Mouse (Mus musculus): Measurements from ENCODE around the gene Denr. TPM values are rescaled to one million over a fixed set of nuclear protein-coding genes. Genes with fewer than 3 reads are reported as not detected.

The Denr gene
- polyA plus RNA-seq, 1 experiment from 2014 or later = 165 TPM

- Histone ChIP-seq H3K27ac (no peak overlapping the region), H3K9ac (no peak overlapping the region), H3K4me1 (peaks cover 10% of the 10 kb centered on the region), H3K36me3 (no peaks in the 10 kb centered on the region), H3K4me3 (no peak overlapping the region), H3K4me2 (replicated peaks) (no peak overlapping the region), H3K27me3 (no peaks in the 10 kb centered on the region), H3K9me3 (no peaks in the 10 kb centered on the region)
- no peak for ATAC-seq (ENCODE audit: low FRiP score, low read depth)
- 76% methylated on average over 10 of the region's 10 CpGs for WGBS
Measured at GRCm38 (mm10) chr5:123884332-123884731, 22.6 kb upstream of the Denr start.

- no peak overlapping the region for H3K4me2 ChIP-seq (replicated peaks)
- H3K9me3 ChIP-seq = no peaks in the 10 kb centered on the region
- H3K27me3 ChIP-seq = no peaks in the 10 kb centered on the region
- no peak overlapping the region for H3K4me3 ChIP-seq
- ATAC-seq (ENCODE audit: low FRiP score, low read depth) = no peak
- no peaks in the 10 kb centered on the region for H3K4me1 ChIP-seq
- H3K36me3 ChIP-seq = no peaks in the 10 kb centered on the region
- 82% methylated on average over 3 of the region's 3 CpGs for whole genome bisulfite sequencing
- H3K27ac ChIP-seq = no peak overlapping the region
- no peak overlapping the region for H3K9ac ChIP-seq
Measured at GRCm38 (mm10) chr5:123886365-123886764, 20.6 kb upstream of the Denr start.

GRCm38 (mm10) chr5:123890312-123890711 is 16.7 kb upstream of the Denr start:
- no peak overlapping the region for H3K4me2 ChIP-seq (replicated peaks)
- no peak overlapping the region for H3K27ac ChIP-seq
- no peak for ATAC-seq (ENCODE audit: low FRiP score, low read depth)
- no peaks in the 10 kb centered on the region for H3K36me3 ChIP-seq
- no peak overlapping the region for H3K9ac ChIP-seq
- WGBS = 86% methylated on average over 2 of the region's 2 CpGs
- H3K27me3 ChIP-seq = no peaks in the 10 kb centered on the region
- H3K9me3 ChIP-seq = no peaks in the 10 kb centered on the region
- no peaks in the 10 kb centered on the region for H3K4me1 ChIP-seq
- no peak overlapping the region for H3K4me3 ChIP-seq

- no peak overlapping the region for H3K4me3 ChIP-seq
- H3K27me3 ChIP-seq = no peaks in the 10 kb centered on the region
- peaks cover 3% of the 10 kb centered on the region; the same call in 1 of the 2 replicates for H3K4me1 ChIP-seq
- H3K9ac ChIP-seq = no peak overlapping the region
- H3K27ac ChIP-seq = no peak overlapping the region
- no peaks in the 10 kb centered on the region for H3K36me3 ChIP-seq
- no peak for ATAC-seq (ENCODE audit: low FRiP score, low read depth)
- WGBS = 82% methylated on average over 5 of the region's 5 CpGs
- no peak overlapping the region for H3K4me2 ChIP-seq (replicated peaks)
- no peaks in the 10 kb centered on the region for H3K9me3 ChIP-seq
Measured at GRCm38 (mm10) chr5:123890987-123891386, 16.0 kb upstream of the Denr start.

- Histone ChIP-seq H3K27me3 (no peaks in the 10 kb centered on the region), H3K4me2 (replicated peaks) (no peak overlapping the region), H3K4me3 (no peak overlapping the region), H3K27ac (no peak overlapping the region), H3K4me1 (peaks cover 3% of the 10 kb centered on the region; the same call in 1 of the 2 replicates), H3K36me3 (no peaks in the 10 kb centered on the region), H3K9ac (no peak overlapping the region), H3K9me3 (no peaks in the 10 kb centered on the region)
- no peak for ATAC-seq (ENCODE audit: low FRiP score, low read depth)
- 47% methylated on average over 6 of the region's 6 CpGs for WGBS
Measured at GRCm38 (mm10) chr5:123891669-123892068, 15.3 kb upstream of the Denr start.

GRCm38 (mm10) chr5:123893520-123893919 is 13.5 kb upstream of the Denr start:
- Histone ChIP-seq H3K9me3 (no peaks in the 10 kb centered on the region), H3K27ac (no peak overlapping the region), H3K27me3 (no peaks in the 10 kb centered on the region), H3K4me1 (peaks cover 3% of the 10 kb centered on the region; the same call in 1 of the 2 replicates), H3K4me2 (replicated peaks) (no peak overlapping the region), H3K4me3 (no peak overlapping the region), H3K9ac (no peak overlapping the region), H3K36me3 (no peaks in the 10 kb centered on the region)
- 88% methylated on average over 5 of the region's 5 CpGs for WGBS
- ATAC-seq (ENCODE audit: low FRiP score, low read depth) = no peak

- no peak overlapping the region for H3K27ac ChIP-seq
- H3K27me3 ChIP-seq = no peaks in the 10 kb centered on the region
- no peak overlapping the region for H3K4me2 ChIP-seq (replicated peaks)
- H3K9me3 ChIP-seq = no peaks in the 10 kb centered on the region
- peaks cover 3% of the 10 kb centered on the region; the same call in 1 of the 2 replicates for H3K4me1 ChIP-seq
- no peak overlapping the region for H3K9ac ChIP-seq
- no peak for ATAC-seq (ENCODE audit: low FRiP score, low read depth)
- H3K36me3 ChIP-seq = no peaks in the 10 kb centered on the region
- 75% methylated on average over 11 of the region's 11 CpGs for WGBS
- H3K4me3 ChIP-seq = no peak overlapping the region
Measured at GRCm38 (mm10) chr5:123896395-123896794, 10.6 kb upstream of the Denr start.

- 83% methylated on average over 13 of the region's 13 CpGs for WGBS
- peaks cover 3% of the 10 kb centered on the region; the same call in 1 of the 2 replicates for H3K4me1 ChIP-seq
- H3K9ac ChIP-seq = no peak overlapping the region
- no peaks in the 10 kb centered on the region for H3K9me3 ChIP-seq
- H3K27me3 ChIP-seq = no peaks in the 10 kb centered on the region
- H3K27ac ChIP-seq = no peak overlapping the region
- no peak overlapping the region for H3K4me3 ChIP-seq
- ATAC-seq (ENCODE audit: low FRiP score, low read depth) = no peak
- H3K4me2 ChIP-seq (replicated peaks) = no peak overlapping the region
- no peaks in the 10 kb centered on the region for H3K36me3 ChIP-seq
Measured at GRCm38 (mm10) chr5:123897352-123897751, 9.6 kb upstream of the Denr start.

GRCm38 (mm10) chr5:123904059-123904672 is 2.8 kb upstream of the Denr start:
- no peak for ATAC-seq (ENCODE audit: low FRiP score, low read depth)
- Histone ChIP-seq H3K4me1 (peaks cover 16% of the 10 kb centered on the region), H3K27ac (no peak overlapping the region), H3K27me3 (no peaks in the 10 kb centered on the region), H3K4me2 (replicated peaks) (no peak overlapping the region), H3K9ac (no peak overlapping the region), H3K4me3 (no peak overlapping the region), H3K36me3 (peaks cover 10% of the 10 kb centered on the region), H3K9me3 (no peaks in the 10 kb centered on the region)
- WGBS = 71% methylated on average over 11 of the region's 11 CpGs

- Histone ChIP-seq H3K9me3 (no peaks in the 10 kb centered on the region), H3K4me3 (peak overlapping the region; percentile 73), H3K4me2 (replicated peaks) (peak overlapping the region; percentile 51), H3K4me1 (peaks cover 17% of the 10 kb centered on the region), H3K9ac (no peak overlapping the region), H3K27me3 (no peaks in the 10 kb centered on the region), H3K36me3 (peaks cover 32% of the 10 kb centered on the region), H3K27ac (no peak overlapping the region)
- ATAC-seq (ENCODE audit: low FRiP score, low read depth) = no peak
- 71% methylated on average over 17 of the region's 17 CpGs for WGBS
Measured at GRCm38 (mm10) chr5:123906146-123906975, 614 bp upstream of the Denr start.

- Histone ChIP-seq H3K4me3 (peak overlapping the region; percentile 73), H3K4me1 (peaks cover 17% of the 10 kb centered on the region), H3K36me3 (peaks cover 44% of the 10 kb centered on the region), H3K4me2 (replicated peaks) (peak overlapping the region; percentile 94), H3K9ac (peak overlapping the region; percentile 99), H3K9me3 (no peaks in the 10 kb centered on the region), H3K27ac (peak overlapping the region; percentile 87; the same call in 1 of the 2 replicates), H3K27me3 (no peaks in the 10 kb centered on the region)
- 0 out of 2 replicates have a peak, but pooled peaks have one; percentile 8 for ATAC-seq (ENCODE audit: low FRiP score, low read depth)
- WGBS = 4% methylated on average over 10 of the region's 10 CpGs
Measured at GRCm38 (mm10) chr5:123907631-123907977, 629 bp downstream of the Denr start.

- no peak overlapping the region for H3K4me3 ChIP-seq
- peaks cover 94% of the 10 kb centered on the region for H3K36me3 ChIP-seq
- H3K4me2 ChIP-seq (replicated peaks) = no peak overlapping the region
- H3K27me3 ChIP-seq = no peaks in the 10 kb centered on the region
- no peak overlapping the region for H3K27ac ChIP-seq
- no peaks in the 10 kb centered on the region for H3K4me1 ChIP-seq
- WGBS = 86% methylated on average over 3 of the region's 3 CpGs
- no peak for ATAC-seq (ENCODE audit: low FRiP score, low read depth)
- no peak overlapping the region for H3K9ac ChIP-seq
- H3K9me3 ChIP-seq = no peaks in the 10 kb centered on the region
Measured at GRCm38 (mm10) chr5:123914852-123915251, 7.9 kb downstream of the Denr start.
